Mouse (Mus musculus) heart, embryonic 12.5 days (tissue): ENCODE results near the gene Per3. TPM values are rescaled to one million over a fixed set of nuclear protein-coding genes. Genes with fewer than 3 reads are reported as not detected.
"Not testable (repeated sequence)": the region's sequence is repeated elsewhere in the genome, so short reads cannot be mapped to it uniquely, and the experiment has no call there.

Source experiments
- ATAC-seq: fragments of 200-750 bp; cut with Nextera tagmentation; 2 replicates; pipeline ENCODE4 v1.8.0; 2017; ENCODE audit warnings: moderate TSS enrichment, moderate library complexity; ENCODE audit not compliant: insufficient number of reproducible peaks, low FRiP score
- H3K27ac ChIP-seq: fragments of 300-500 bp; sonication (generic); 2 replicates; pipeline ENCODE4 v1.5.1; 2016; ENCODE audit warnings: mild to moderate bottlenecking, moderate library complexity; ENCODE audit not compliant: poor library complexity, severe bottlenecking
- H3K27me3 ChIP-seq: fragments of 300-500 bp; sonication (generic); replicated peaks from 2 replicates; pipeline ENCODE4 v1.6.1; 2016; ENCODE audit warnings: mild to moderate bottlenecking, moderate library complexity
- H3K36me3 ChIP-seq: fragments of 300-500 bp; sonication (generic); 2 replicates; pipeline ENCODE4 v1.6.1; 2016; ENCODE audit warnings: mild to moderate bottlenecking, moderate library complexity
- H3K4me1 ChIP-seq: fragments of 300-500 bp; sonication (generic); replicated peaks from 2 replicates; pipeline ENCODE4 v1.6.1; 2016; ENCODE audit warnings: mild to moderate bottlenecking
- H3K4me2 ChIP-seq: fragments of 300-500 bp; sonication (generic); 2 replicates; pipeline ENCODE4 v1.6.1; 2016; ENCODE audit warnings: mild to moderate bottlenecking, moderate library complexity
- H3K4me3 ChIP-seq: fragments of 300-500 bp; sonication (generic); 2 replicates; pipeline ENCODE4 v1.5.1; 2016; ENCODE audit warnings: mild to moderate bottlenecking
- H3K9ac ChIP-seq: fragments of 300-500 bp; sonication (generic); 2 replicates; pipeline ENCODE4 v1.6.1; 2016; ENCODE audit warnings: mild to moderate bottlenecking, moderate library complexity
- H3K9me3 ChIP-seq: fragments of 300-500 bp; sonication (generic); replicated peaks from 2 replicates; pipeline ENCODE4 v1.6.1; 2016; ENCODE audit warnings: mild to moderate bottlenecking, moderate library complexity
- WGBS: fragments of 180-500 bp; shearing (Covaris S2); methylation state at CpG from one replicate; pipeline ENCODE4 v1.1.7; 2016; 5-methylcytosine and 5-hydroxymethylcytosine counted together
- polyA plus RNA-seq: library from polyadenylated mRNA; unstranded; fragments of >200 nt; fragmentation: Nextera tagmentation; extraction: Ambion mirVana; gene quantifications from 2 replicates; pipeline ENCODE4 v1.2.1, GENCODE M21; 2016

The Per3 gene
- polyA plus RNA-seq, 1 experiment from 2014 or later = 8.7 TPM

DNA sequence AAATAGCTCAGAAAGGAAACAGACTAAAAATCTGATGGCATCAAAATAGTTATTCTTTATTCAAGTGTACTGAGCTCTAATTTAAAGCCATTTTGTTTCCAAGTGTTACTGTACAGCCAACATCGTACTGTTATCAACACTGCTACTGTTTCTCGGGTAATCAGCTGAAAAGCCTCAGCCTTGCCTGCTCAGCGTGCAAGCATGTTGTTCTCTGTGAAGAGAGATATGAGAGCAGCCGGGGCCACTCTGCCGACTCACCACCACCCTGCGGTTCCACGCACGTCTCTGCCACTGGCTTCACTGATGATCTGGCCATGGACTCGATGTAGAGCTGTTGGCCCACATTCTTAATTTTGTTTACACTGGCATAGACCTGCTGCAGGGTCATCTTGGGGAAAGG is 20.3 kb downstream of the Per3 start:
- WGBS = 33% methylated on average over 9 of the region's 9 CpGs
- no peak overlapping the region for H3K9ac ChIP-seq

GRCm38 (mm10) chr4:151017356-151017755 is 27.1 kb downstream of the Per3 start:
- H3K27ac ChIP-seq, H3K4me2 ChIP-seq, H3K27me3 ChIP-seq, H3K4me3 ChIP-seq, H3K9ac ChIP-seq, H3K9me3 ChIP-seq, ATAC-seq: not testable (repeated sequence)
- Histone ChIP-seq H3K36me3 (peaks cover 26% of the 10 kb centered on the region), H3K4me1 (peaks cover 14% of the 10 kb centered on the region)
- WGBS = 96% methylated on average over 1 of the region's 1 CpGs

More for the DNA sequence above, 20.3 kb downstream of the Per3 start:
- H3K4me2 ChIP-seq = no peak overlapping the region
- peaks cover 23% of the 10 kb centered on the region for H3K36me3 ChIP-seq
- ATAC-seq = no peak
- H3K27ac ChIP-seq = no peak overlapping the region
- H3K27me3 ChIP-seq = no peaks in the 10 kb centered on the region
- H3K4me3 ChIP-seq = no peak overlapping the region
- H3K4me1 ChIP-seq = peaks cover 14% of the 10 kb centered on the region
- H3K9me3 ChIP-seq = no peaks in the 10 kb centered on the region

DNA sequence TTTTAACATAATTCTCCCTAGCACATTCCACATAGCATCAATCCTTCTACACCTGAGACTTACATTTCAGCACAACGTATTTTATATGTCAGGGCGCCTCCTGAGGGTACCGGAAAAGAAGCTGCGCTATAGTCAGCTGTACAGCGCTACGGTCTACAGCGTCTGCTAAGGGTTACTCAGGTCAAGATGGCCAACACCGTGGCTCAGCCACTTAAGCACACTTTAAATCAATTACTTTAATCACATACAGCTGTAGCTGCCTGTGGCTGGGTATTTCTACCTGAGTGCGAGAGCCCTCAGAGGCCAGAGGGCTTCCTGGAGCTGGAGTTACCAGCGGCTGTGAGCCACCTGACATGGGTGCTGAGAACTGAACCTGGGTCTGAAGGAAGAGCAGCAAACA is 28.5 kb downstream of the Per3 start:
- Histone ChIP-seq H3K9me3 (no peaks in the 10 kb centered on the region), H3K4me1 (peaks cover 20% of the 10 kb centered on the region), H3K27ac (no peak overlapping the region), H3K36me3 (peaks cover 17% of the 10 kb centered on the region), H3K9ac (no peak overlapping the region), H3K27me3 (no peaks in the 10 kb centered on the region), H3K4me3 (no peak overlapping the region), H3K4me2 (no peak overlapping the region)
- 88% methylated on average over 10 of the region's 10 CpGs for WGBS
- no peak for ATAC-seq

DNA sequence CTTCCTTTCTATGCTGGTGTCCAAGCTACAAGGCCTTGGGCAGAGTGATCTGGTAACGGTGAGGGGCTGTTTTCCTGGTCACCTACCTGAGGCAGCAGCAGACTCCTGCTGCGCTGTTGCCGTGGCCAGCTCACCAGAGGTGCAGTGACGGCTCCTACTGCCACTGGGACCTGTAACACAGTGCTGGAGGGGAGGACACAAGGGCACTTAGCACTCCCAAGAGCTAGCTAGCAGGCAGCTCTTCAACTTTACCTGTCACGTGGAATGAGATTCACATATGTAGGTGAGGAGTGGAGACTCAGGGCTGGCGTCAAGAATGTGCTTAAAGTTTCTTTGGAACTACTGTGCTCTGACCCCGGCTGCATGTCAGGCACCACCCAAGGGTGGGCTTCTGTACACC is 34.1 kb downstream of the Per3 start:
- Histone ChIP-seq H3K4me2 (no peak overlapping the region), H3K27me3 (no peaks in the 10 kb centered on the region), H3K4me3 (no peak overlapping the region), H3K9ac (no peak overlapping the region), H3K4me1 (peaks cover 9% of the 10 kb centered on the region; the same call in 1 of the 2 replicates), H3K9me3 (no peaks in the 10 kb centered on the region), H3K27ac (no peak overlapping the region), H3K36me3 (peaks cover 27% of the 10 kb centered on the region)
- 79% methylated on average over 7 of the region's 7 CpGs for WGBS
- ATAC-seq = no peak

GRCm38 (mm10) chr4:151006945-151007344 is 37.5 kb downstream of the Per3 start:
- Histone ChIP-seq H3K9ac (no peak overlapping the region), H3K4me1 (peaks cover 1% of the 10 kb centered on the region; the same call in 1 of the 2 replicates), H3K36me3 (peaks cover 31% of the 10 kb centered on the region), H3K9me3 (no peaks in the 10 kb centered on the region), H3K4me3 (no peak overlapping the region), H3K27ac (no peak overlapping the region), H3K4me2 (no peak overlapping the region), H3K27me3 (no peaks in the 10 kb centered on the region)
- WGBS = 48% methylated on average over 6 of the region's 6 CpGs
- ATAC-seq = no peak

GRCm38 (mm10) chr4:151005656-151006318 is 38.7 kb downstream of the Per3 start:
- ATAC-seq = no peak
- WGBS = 85% methylated on average over 13 of the region's 13 CpGs
- Histone ChIP-seq H3K4me3 (no peak overlapping the region), H3K4me2 (no peak overlapping the region), H3K27ac (no peak overlapping the region), H3K27me3 (no peaks in the 10 kb centered on the region), H3K36me3 (peaks cover 31% of the 10 kb centered on the region), H3K9ac (no peak overlapping the region), H3K9me3 (no peaks in the 10 kb centered on the region), H3K4me1 (no peaks in the 10 kb centered on the region)

- ATAC-seq = no peak
- 69% methylated on average over 13 of the region's 13 CpGs for WGBS
- no peak overlapping the region for H3K4me3 ChIP-seq
- H3K36me3 ChIP-seq = peaks cover 15% of the 10 kb centered on the region
- no peaks in the 10 kb centered on the region for H3K4me1 ChIP-seq
- H3K27me3 ChIP-seq = 0 out of 2 replicates have a peak, but pooled peaks cover 5% of the 10 kb centered on the region
- H3K9ac ChIP-seq = no peak overlapping the region
- no peak overlapping the region for H3K27ac ChIP-seq
- H3K4me2 ChIP-seq = no peak overlapping the region
- no peaks in the 10 kb centered on the region for H3K9me3 ChIP-seq
These were observed 43.1 kb downstream of the Per3 start for GRCm38 (mm10) chr4:151001397-151001796.

DNA sequence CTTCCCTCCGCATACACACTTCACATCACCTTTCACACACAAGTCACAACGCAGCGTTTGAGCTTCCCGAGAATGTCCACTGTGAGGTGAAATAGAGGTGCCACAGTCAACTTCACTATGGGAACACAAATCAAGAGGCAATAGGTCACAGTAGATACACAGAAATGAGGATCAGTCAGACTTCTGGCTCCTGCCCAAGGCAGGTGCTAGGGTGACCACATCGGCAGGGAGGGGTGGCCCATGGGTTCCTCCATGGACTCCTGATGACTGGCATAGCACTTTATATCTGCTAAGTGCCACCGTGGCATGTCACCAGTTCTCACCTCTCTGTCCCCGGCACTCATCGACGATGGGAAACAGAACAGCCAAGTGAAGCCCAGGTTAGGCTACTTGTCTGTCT is 45.8 kb downstream of the Per3 start:
- Histone ChIP-seq H3K4me3 (no peak overlapping the region), H3K9me3 (no peaks in the 10 kb centered on the region), H3K9ac (no peak overlapping the region), H3K4me2 (no peak overlapping the region), H3K27ac (no peak overlapping the region), H3K4me1 (no peaks in the 10 kb centered on the region), H3K27me3 (0 out of 2 replicates have a peak, but pooled peaks cover 5% of the 10 kb centered on the region), H3K36me3 (no peaks in the 10 kb centered on the region)
- WGBS = 88% methylated on average over 9 of the region's 9 CpGs
- no peak for ATAC-seq

GRCm38 (mm10) chr4:150996797-150997196 is 47.7 kb downstream of the Per3 start, which contains the start of gene Uts2:
Uts2 (plus strand) TSS chr4:150997097.
- 77% methylated on average over 7 of the region's 7 CpGs for WGBS
- Histone ChIP-seq H3K36me3 (no peaks in the 10 kb centered on the region), H3K27me3 (0 out of 2 replicates have a peak, but pooled peaks cover 5% of the 10 kb centered on the region), H3K4me3 (no peak within 1 kb of the TSS), H3K4me1 (no peaks in the 10 kb centered on the region), H3K27ac (no peak within 1 kb of the TSS), H3K9ac (no peak within 1 kb of the TSS), H3K4me2 (no peak within 1 kb of the TSS), H3K9me3 (0 out of 2 replicates have a peak, but pooled peaks cover 3% of the 10 kb centered on the region)
- no peak for ATAC-seq

- ATAC-seq = no peak
- H3K4me2 ChIP-seq = no peak overlapping the region
- no peaks in the 10 kb centered on the region for H3K36me3 ChIP-seq
- H3K9me3 ChIP-seq = 0 out of 2 replicates have a peak, but pooled peaks cover 3% of the 10 kb centered on the region
- no peak overlapping the region for H3K9ac ChIP-seq
- WGBS = 49% methylated on average over 6 of the region's 6 CpGs
- no peaks in the 10 kb centered on the region for H3K4me1 ChIP-seq
- H3K27ac ChIP-seq = no peak overlapping the region
- no peak overlapping the region for H3K4me3 ChIP-seq
- H3K27me3 ChIP-seq = no peaks in the 10 kb centered on the region
These were observed 54.3 kb downstream of the Per3 start for GRCm38 (mm10) chr4:150990148-150990547.

GRCm38 (mm10) chr4:150980153-150980552 is 64.3 kb downstream of the Per3 start:
- 79% methylated on average over 5 of the region's 5 CpGs for WGBS

More at GRCm38 (mm10) chr4:150980153-150980552, 64.3 kb downstream of the Per3 start:
- Histone ChIP-seq H3K27ac (no peak overlapping the region), H3K36me3 (no peaks in the 10 kb centered on the region), H3K4me3 (no peak overlapping the region), H3K9ac (no peak overlapping the region), H3K9me3 (no peaks in the 10 kb centered on the region; the same call in 1 of the 2 replicates), H3K27me3 (0 out of 2 replicates have a peak, but pooled peaks cover 6% of the 10 kb centered on the region), H3K4me2 (no peak overlapping the region), H3K4me1 (no peaks in the 10 kb centered on the region)
- ATAC-seq = no peak
